Mouse (Mus musculus) small intestine, adult 2 months (tissue): ENCODE results near the gene Rmnd5a. TPM values are rescaled to one million over a fixed set of nuclear protein-coding genes. Genes with fewer than 3 reads are reported as not detected.

Experiments used
- H3K27ac ChIP-seq: fragments of 200-500 bp; 2 replicates; pipeline ENCODE4 v1.5.1; 2012; ENCODE audit warnings: low read depth, low read length, control low read depth, inconsistent platforms; ENCODE audit not compliant: insufficient read depth
- H3K27me3 ChIP-seq: fragments of 200-500 bp; 2 replicates; pipeline ENCODE4 v1.6.1; 2012; ENCODE audit warnings: mild to moderate bottlenecking, moderate library complexity, low read length, inconsistent platforms; ENCODE audit not compliant: control insufficient read depth, insufficient read depth
- H3K36me3 ChIP-seq: fragments of 200-500 bp; 2 replicates; pipeline ENCODE4 v1.6.1; 2012; ENCODE audit warnings: mild to moderate bottlenecking, low read length, control low read depth, inconsistent platforms; ENCODE audit not compliant: control insufficient read depth, insufficient read depth
- H3K4me1 ChIP-seq: fragments of 200-500 bp; 2 replicates; pipeline ENCODE4 v1.6.1; 2012; ENCODE audit warnings: low read length, inconsistent platforms, mixed read lengths; ENCODE audit not compliant: control insufficient read depth, insufficient read depth, insufficient read length
- H3K4me3 ChIP-seq: fragments of 200-500 bp; 2 replicates; pipeline ENCODE4 v1.5.1; 2012; ENCODE audit warnings: low read depth, mild to moderate bottlenecking, control low read depth, inconsistent platforms, low read length, moderate library complexity
- CTCF ChIP-seq: fragments of 200-500 bp; IDR thresholded peaks from 2 replicates; pipeline ENCODE4 v1.5.1; 2012; ENCODE audit warnings: low read depth, mild to moderate bottlenecking, control low read depth, inconsistent platforms, low read length, moderate library complexity, mixed read lengths; ENCODE audit not compliant: insufficient replicate concordance, insufficient read length; ENCODE audit errors: extremely low read depth
- POLR2A ChIP-seq: fragments of 200-500 bp; IDR thresholded peaks from 2 replicates; pipeline ENCODE4 v1.6.1; 2012; ENCODE audit warnings: low read depth, mild to moderate bottlenecking, control low read depth, inconsistent platforms, low read length, moderate library complexity
- WGBS: fragments of 180-500 bp; shearing (Covaris S2); methylation state at CpG from one replicate; pipeline ENCODE4 v1.1.7; 2018; 5-methylcytosine and 5-hydroxymethylcytosine counted together
- polyA plus RNA-seq: library from polyadenylated mRNA; depleted of rRNA; stranded (reverse); fragments of >200 nt; gene quantifications from 2 replicates; pipeline ENCODE4 v1.2.3, GENCODE M21; 2012

Rmnd5a gene
- polyA plus RNA-seq, 1 experiment, result 12.5 TPM

DNA sequence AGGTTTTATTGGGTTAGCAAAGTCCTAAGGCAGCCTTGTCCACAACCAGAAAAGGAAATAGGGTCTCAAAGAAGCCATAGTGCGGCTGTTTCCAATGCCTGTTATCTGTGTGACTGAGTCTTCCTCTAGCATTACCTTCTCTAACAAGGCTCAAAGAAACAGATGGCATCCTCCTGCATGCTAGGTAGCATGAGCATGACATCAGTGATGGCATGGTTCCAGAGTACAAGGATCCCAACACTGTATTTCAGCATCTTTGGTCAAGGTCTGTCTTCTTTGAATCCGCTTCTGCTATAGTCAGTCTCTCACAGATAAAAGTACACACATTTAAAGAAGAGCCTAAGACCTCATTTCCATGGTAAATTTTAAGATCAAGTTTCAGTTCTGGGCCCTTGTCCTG lies 49.9 kb downstream of the Rmnd5a start:
- TF ChIP-seq POLR2A (no peak), CTCF (no peak)
- Histone ChIP-seq H3K27me3 (no peaks in the 10 kb centered on the region), H3K4me1 (no peaks in the 10 kb centered on the region), H3K4me3 (no peak overlapping the region), H3K36me3 (peaks cover 27% of the 10 kb centered on the region), H3K27ac (no peak overlapping the region)
- WGBS, result 84% methylated on average over 2 of the region's 2 CpGs

DNA sequence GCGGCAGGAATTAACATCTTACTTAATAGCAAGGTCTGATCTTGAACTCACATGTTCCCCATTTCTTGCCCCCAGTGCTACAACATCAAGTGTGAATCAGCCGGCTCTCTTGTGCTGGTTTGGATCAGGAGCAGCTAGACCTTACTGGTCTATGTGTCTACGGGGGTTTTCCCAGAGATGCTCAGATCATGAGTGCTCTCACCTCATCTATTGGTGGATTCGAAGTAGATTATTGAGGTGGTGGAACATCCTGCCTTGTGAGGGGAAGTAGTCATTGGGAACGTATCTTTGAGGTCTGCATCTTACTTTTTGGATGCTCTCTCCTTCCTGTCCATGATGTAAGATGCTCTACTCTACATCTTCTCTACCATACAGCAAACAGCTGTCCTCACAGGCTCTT lies 58.8 kb downstream of the Rmnd5a start:
- H3K4me3 ChIP-seq, result no peak overlapping the region
- no peaks in the 10 kb centered on the region for H3K27me3 ChIP-seq
- H3K36me3 ChIP-seq, result no peaks in the 10 kb centered on the region
- H3K4me1 ChIP-seq, result no peaks in the 10 kb centered on the region
- TF ChIP-seq POLR2A (no peak), CTCF (no peak)
- no peak overlapping the region for H3K27ac ChIP-seq
- WGBS, result 87% methylated on average over 5 of the region's 5 CpGs

DNA sequence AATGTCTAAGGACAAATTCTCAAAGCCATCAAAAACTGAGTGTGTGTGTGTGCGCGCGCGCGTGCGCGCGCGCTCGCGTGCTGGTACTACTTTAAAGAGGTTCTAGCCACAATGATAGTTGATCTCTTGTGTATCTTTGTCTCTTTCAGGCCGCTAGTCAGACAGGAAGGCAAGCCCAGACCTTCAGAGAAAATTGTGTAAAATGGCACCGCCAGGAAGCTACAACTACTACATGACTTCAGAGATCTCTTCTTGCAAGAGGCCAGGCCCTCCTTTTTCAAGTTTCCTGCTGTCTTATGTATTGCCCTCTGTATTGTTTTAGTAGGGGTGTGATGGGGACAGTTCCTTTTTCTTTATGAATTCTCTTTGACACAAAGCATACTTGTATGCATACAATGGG lies 63.7 kb downstream of the Rmnd5a start:
- H3K27me3 ChIP-seq, result no peaks in the 10 kb centered on the region
- H3K4me3 ChIP-seq, result no peak overlapping the region
- WGBS, result 93% methylated on average over 13 of the region's 13 CpGs
- TF ChIP-seq CTCF, result no peak
- no peak for TF ChIP-seq POLR2A
- H3K27ac ChIP-seq, result no peak overlapping the region
- H3K4me1 ChIP-seq, result no peaks in the 10 kb centered on the region
- H3K36me3 ChIP-seq, result no peaks in the 10 kb centered on the region

DNA sequence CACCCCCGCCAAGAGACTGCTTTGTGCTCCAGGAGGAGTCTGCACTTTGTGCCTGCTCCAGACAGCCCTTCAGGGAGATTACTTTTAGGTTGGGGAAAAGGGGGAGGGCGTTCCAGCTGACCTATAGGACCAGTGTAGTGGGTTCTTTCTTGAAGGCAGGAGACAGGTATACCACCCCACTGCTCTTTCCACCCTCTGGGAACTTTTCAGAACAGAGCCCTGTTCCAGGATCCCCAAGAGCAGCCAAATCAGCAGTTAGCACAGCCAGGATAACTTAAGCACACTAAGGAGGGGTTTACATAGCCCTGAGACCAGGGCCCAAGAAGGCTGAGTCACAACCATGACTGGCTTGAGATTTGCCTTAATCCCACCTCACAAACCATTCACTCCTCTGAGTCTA lies 65.5 kb downstream of the Rmnd5a start:
- TF ChIP-seq CTCF (no peak), POLR2A (no peak)
- Histone ChIP-seq H3K36me3 (no peaks in the 10 kb centered on the region), H3K4me3 (no peak overlapping the region), H3K4me1 (no peaks in the 10 kb centered on the region), H3K27me3 (no peaks in the 10 kb centered on the region), H3K27ac (no peak overlapping the region)
- WGBS, result 72% methylated on average over 2 of the region's 2 CpGs

DNA sequence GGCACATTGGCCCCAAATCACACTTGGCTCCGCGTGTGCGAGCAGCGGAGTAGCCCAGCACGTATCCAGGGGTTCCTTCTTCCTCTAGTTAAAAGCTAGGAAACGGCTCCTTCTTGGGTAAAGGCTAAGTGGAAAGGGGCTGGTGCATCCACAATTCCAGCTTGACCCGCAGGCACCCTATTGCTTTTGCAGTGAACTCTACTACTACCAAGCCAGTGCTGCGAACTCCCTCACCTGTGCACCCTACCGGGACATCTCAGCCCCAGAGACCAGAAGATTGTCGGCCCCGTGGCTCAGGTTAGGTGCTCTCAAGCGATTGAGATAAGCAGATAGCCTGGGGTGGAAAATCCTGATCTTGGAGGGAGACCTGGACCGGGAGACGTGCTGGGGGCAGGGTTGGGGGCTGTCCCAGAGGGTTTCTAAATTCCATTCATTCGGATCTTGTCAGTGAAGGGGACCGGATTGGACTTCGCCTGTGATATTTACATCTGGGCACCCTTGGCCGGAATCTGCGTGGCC lies 66.1 kb downstream of the Rmnd5a start:
- peak overlapping the region; percentile 40 for H3K4me3 ChIP-seq

DNA sequence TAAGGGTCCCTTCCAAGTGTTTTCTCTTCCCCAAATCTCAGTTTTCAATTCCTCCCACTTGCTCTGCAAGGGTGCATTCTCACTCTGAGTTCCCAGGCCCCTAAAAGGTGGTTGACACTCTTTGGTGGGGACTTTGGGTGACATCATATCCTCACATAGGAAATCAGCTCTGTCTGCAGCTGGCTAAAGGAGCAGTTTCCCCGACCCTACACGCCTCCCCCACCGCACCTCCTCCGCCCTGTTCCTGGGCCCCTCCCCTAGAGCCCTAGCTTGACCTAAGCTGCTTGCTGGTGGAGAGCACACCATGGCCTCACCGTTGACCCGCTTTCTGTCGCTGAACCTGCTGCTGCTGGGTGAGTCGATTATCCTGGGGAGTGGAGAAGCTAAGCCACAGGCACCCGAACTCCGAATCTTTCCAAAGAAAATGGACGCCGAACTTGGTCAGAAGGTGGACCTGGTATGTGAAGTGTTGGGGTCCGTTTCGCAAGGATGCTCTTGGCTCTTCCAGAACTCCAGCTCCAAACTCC lies 67.1 kb downstream of the Rmnd5a start, which contains the start of gene Cd8a:
Gene Cd8a (plus strand): TSS at position 179 of the 527 bp plus-strand sequence.
- Histone ChIP-seq H3K4me3 (peak within 1 kb of the TSS; percentile 40), H3K27me3 (no peaks in the 10 kb centered on the region), H3K4me1 (no peaks in the 10 kb centered on the region), H3K27ac (no peak within 1 kb of the TSS), H3K36me3 (no peaks in the 10 kb centered on the region)
- 68% methylated on average over 14 of the region's 14 CpGs for WGBS
- TF ChIP-seq POLR2A (no peak), CTCF (no peak)

More for the DNA sequence above, 66.1 kb downstream of the Rmnd5a start:
- Histone ChIP-seq H3K27ac (no peak overlapping the region), H3K36me3 (no peaks in the 10 kb centered on the region), H3K27me3 (no peaks in the 10 kb centered on the region), H3K4me1 (no peaks in the 10 kb centered on the region)
- no peak for TF ChIP-seq POLR2A
- no peak for TF ChIP-seq CTCF
- WGBS, result 87% methylated on average over 19 of the region's 19 CpGs

DNA sequence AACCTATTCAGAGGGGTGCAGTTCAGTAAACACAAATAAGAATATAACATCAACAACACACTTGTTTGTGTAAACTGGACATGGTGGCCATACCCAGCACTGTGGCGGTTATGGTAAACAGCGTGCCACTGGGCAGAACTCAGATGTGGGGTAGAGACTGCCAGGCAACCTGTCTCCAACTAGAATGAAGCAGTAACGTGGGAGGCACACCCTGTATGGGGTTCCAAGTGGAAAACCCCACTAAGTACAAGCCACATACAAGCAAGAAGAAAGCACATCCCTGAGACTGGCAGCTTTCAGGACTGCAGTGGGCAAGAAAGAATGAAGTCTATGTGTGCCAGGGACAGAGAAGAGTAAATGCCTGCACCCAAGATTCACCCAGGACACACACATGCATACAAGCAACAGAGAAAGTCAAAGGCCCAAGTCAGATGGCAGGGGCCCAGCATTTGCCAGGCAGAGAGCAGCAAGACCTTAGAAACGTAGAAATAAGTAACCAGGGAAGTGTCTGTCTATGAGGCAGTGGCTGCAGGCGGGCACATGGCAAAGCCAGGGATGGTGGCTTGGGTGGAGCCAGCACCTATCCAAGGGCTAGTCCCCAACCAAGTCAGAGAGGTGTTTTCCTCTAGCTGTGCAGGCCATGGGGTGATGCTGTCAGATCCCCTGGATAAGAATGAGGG lies 68.3 kb downstream of the Rmnd5a start:
- 74% methylated on average over 5 of the region's 5 CpGs for WGBS
- H3K4me3 ChIP-seq, result no peak overlapping the region
- no peak overlapping the region for H3K27ac ChIP-seq

More for the DNA sequence above, 68.3 kb downstream of the Rmnd5a start:
- H3K27me3 ChIP-seq, result no peaks in the 10 kb centered on the region
- H3K36me3 ChIP-seq, result no peaks in the 10 kb centered on the region
- TF ChIP-seq CTCF, result no peak
- no peak for TF ChIP-seq POLR2A
- H3K4me1 ChIP-seq, result no peaks in the 10 kb centered on the region
